Mouse (Mus musculus) MEL-GATA-1-ER (cell line): ENCODE measurements around the gene Nrgn.

Source experiments
- DNase-seq: peaks from one replicate; pipeline ENCODE4 v3.0.0-alpha.2; 2012; ENCODE audit warnings: low read depth; ENCODE audit errors: extremely low read depth

The Nrgn gene

GRCm38 (mm10) chr9:37530031-37530887, 22.4 kb downstream of the Nrgn start:
- peak; percentile 63 for DNase-seq

- no peak for DNase-seq
Measured at GRCm38 (mm10) chr9:37528225-37528970, 24.3 kb downstream of the Nrgn start.

DNA sequence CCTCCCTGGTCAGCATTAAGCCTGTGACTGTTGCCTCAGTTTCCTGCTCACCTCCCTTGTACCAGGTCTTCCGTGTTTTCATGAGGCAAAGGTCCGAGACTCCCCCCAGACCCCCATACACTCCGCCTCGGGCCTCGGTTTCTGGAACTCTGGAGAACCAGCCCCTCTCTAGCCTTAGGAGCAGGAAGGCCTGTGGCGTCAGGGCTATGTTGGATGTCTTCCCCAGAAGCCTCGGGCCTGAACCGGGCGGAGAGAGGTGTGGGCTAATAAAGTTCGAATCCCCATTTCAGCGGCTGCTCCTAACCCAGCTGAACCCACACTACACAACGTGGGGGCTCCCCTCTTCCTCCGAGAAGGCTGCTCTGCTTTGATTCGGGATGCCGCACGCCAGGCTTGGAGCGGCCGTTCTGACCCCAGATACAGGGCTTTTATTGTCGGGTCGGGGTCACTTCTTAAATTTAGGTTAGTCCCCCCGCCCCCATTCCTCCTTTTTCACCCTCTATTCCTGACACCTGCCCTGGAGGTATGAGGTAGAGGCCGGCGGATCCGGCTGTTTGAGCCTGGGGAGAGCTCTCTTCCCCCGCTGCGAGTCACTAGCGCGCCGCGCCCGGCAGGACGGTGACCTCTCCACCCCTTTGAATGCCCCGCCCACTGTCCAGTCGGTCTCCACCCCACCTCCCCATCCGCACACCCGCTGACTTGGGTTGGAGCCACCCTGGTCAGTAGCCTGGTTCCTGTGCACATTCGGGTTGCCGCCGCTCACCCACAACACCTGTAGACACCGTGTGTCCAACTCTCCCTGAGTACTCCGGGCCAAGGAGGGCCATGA, 25.1 kb downstream of the Nrgn start, which contains the start of gene Esam:
Gene Esam (plus strand): TSS at position 683 of the 829 bp plus-strand sequence.
- DNase-seq, result no peak

DNA sequence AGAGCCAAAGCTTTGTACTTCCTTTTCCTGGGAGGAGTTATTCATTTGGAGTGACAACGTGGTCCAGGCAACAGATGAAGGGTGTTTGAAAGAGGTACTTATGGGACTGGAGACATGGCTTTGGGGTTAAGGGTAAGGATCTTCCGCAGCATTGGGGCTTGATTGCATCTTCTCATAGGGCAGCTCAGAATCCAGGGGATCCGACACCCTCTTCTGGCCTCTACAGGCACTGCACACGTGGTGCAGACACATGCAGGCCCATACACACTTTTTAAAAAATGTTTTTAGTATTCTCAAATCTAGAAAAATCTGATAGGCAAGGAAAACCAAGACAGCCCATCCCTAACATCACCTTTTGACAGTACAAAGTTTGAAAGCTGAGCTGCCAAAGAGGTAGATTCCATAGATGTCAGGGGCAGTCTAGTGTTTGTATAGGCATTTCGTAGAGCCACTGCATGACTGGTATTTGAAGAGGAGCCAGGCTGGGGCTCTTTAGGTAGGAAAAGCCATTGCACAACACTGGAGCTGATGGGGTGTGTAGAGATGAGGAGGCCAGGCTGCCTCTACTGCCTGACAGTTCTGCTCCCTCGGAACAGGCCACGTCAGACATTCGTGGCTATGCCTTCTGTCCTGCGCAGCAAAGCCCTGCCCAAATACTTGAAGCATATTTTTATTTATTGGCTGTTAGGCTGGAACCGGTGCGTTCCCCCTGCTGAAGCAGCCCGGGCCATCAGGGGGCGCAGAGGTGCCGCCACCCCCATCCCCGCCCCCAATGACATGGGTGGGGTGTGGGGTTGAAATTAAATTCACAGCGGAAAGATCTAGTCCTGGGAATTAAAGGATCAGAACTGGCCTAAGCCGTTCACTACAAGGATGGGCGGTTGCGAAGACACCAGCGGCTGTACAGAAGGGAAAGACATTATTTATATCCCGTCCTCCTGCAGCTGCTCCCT, 26.0 kb downstream of the Nrgn start:
- no peak for DNase-seq

DNA sequence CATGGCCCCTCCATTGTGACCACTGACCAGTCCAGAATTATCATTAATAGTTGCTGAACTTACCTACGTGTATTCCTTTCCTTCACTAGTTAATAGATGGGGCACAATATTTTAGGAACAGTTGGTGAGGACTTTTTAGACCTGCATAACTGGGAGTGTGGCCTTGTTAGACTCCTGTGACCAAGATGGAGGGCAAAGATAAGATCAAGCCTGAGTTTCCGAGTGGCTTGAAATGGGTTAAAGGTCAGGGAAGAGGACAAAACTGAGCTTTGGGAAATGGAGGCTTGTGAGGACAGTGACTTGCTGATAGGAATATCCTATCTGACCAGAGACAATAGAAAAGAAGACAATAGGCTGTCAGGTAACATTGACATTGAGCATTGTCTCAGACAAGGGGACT, 27.2 kb downstream of the Nrgn start:
- no peak for DNase-seq

DNA sequence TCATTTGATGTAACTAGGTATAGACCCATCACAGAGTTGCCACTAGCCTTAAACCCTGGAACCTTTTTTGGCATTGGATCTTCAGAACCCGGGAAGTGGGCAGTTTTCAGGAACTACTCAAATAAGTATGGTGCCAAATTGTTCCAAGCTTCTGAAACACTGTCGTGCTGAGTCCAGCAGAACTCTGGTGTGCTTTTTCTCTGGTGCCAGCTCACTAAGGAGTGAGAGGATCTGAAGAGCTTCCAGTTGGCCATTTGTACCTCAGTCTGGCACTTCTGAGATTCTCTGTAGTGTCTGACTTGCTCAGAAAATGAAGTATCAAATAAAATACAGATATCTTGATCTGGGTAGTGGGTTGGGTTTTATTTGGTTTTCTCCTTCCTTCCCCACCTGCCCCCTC, 32.7 kb downstream of the Nrgn start:
- DNase-seq, result no peak

DNA sequence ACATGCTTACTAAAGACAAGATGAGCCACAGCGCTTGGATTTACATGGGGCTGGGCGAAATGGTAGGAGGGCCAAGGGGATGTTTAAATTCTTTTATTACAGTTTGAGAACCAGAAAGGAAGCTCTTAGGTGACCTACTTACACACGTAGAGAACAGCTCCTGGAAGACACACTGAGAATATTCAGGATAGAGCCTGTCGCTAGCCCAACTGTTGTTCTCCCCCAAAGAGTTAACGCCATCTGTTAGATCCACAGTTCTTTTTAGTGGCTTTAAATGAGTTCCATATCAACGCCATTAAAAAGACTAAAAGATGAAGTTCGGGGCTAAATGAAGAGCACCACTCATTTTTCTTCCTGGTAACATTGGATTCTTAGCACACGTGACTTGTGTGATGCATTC, 33.7 kb downstream of the Nrgn start:
- no peak for DNase-seq

DNA sequence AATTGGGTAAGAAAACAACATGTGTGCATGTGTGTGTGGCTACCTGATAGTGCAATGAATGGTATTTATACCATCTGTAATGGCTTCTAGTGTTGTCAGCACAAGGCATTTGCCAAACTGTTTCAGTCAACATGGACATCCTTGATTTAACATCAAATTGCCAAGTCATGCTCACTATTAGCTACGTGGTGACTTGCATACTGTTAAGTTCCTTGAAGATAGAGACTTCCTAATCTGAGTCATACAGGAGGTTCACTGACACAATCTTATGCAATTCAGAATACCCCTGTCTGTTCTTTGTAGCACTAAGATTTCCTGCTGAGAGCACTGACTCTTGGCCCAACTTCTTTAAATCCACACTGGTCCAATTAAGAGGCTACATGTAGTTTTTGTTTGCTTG, 35.2 kb downstream of the Nrgn start:
- DNase-seq, result peak; percentile 84

GRCm38 (mm10) chr9:37514456-37514855, 38.2 kb downstream of the Nrgn start:
- no peak for DNase-seq

GRCm38 (mm10) chr9:37512097-37512496, 40.6 kb downstream of the Nrgn start:
- no peak for DNase-seq

DNA sequence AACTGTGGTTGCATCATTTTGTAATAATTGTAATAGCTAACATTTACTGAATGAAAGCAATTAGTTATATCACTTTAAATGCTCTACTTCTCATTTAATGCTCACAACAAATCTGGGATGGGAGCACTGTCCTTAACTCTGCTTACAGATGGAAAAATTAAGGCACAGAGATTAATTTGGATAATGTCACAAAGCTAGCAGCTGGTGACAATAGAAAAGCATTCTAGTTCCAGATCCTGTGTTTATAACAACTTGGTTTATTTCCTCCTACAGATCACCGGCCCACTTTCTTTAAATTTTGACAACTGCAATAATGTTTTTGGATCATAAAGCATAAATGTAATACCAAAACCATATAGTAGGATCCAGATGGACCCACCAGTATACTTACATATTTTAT, 46.7 kb downstream of the Nrgn start:
- no peak for DNase-seq

DNA sequence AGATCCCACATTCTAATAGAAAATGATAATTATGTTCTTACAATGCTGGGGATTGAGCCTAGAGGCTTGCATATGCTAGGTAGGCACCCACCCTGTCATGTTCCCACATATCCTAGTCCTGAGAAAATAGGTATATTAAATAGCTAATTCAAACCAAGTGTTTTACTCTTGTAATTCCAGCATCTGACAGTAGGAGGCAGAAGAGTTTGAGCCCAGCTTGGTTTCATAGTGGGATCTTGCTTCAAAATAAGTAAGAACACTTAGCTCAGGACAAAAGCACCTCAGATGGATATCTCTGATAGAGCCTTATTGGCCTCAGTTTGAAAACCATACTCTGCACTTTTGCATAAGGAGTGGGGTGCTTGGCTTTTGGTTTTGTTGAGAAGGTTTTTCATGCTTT, 48.4 kb downstream of the Nrgn start:
- DNase-seq, result no peak

DNA sequence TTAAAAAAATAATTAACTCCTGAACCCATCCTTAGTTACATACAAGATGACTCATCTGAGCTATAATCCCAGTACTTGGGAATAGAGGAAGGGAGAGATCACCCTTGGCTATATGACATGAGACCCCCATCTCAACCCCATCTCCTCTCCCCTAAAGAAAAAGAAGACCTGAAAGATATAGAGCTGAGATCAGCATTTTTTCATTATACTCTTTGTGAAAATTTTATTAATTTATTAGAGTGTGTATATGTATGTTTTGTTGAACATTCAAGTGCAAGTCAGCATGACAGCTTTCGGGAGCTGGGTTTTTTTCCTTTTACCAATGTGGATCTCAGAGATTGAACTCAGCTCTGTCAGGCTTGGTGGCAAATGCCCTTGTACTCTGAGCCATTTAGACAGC, 51.5 kb downstream of the Nrgn start:
- DNase-seq, result no peak

- no peak for DNase-seq
Measured at GRCm38 (mm10) chr9:37500201-37500600, 52.5 kb downstream of the Nrgn start.

- DNase-seq, result no peak
Measured at GRCm38 (mm10) chr9:37496325-37496724, 56.4 kb downstream of the Nrgn start.

DNA sequence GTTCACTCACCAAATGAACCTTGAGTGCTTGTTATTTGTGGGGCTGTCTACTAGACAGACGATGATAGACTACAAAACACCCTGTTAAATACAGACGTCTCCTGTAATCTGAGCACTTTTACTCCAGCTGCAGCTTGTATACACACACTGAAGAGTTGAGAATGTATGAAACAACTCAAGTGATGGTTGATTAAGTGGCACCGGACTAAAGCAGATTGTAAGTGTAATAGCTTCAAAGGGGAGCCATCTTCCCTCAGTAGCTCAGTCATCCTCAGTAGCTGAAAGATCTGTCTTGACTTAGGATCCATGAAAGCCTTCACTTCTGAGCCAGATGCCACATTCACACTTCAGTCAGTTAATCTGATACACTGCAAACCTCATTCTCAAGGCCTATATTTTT, 56.9 kb downstream of the Nrgn start:
- no peak for DNase-seq
